In genomic region chr17:84725163-84725562, GRCm38 (mm10) we compare ENCODE assay signal across 25 mouse cellular contexts. TPM values are rescaled to one million over a fixed set of nuclear protein-coding genes. Genes with fewer than 3 reads are reported as not detected.
"Had no signal": no experiment of that assay in that cellular context is flagged by ENCODE, and none has a peak within 500 bp of the region (broad histone marks: within the 10 kb centered on the region; RNA-seq: fewer than 3 reads in every experiment).

No protein-coding gene starts in this region.

- ATAC-seq: forebrain, postnatal 0 days; hindbrain, postnatal 0 days; intestine, embryonic 16.5 days; liver, embryonic 12.5 days had no signal

- H3K27me3 ChIP-seq: heart, embryonic 12.5 days; hindbrain, embryonic 15.5 days; limb, embryonic 12.5 days; liver, embryonic 12.5 days; liver, embryonic 15.5 days had no signal

- H3K9me3 ChIP-seq: heart, embryonic 10.5 days; heart, embryonic 12.5 days; hindbrain, embryonic 13.5 days; hindbrain, embryonic 15.5 days; limb, embryonic 12.5 days; liver, embryonic 12.5 days; liver, embryonic 15.5 days had no signal

- DNase-seq: forebrain, postnatal 0 days; gastrocnemius, postnatal 14 days; gastrocnemius, postnatal 36 days; heart, adult 18-20 months; heart, postnatal 10 days; heart, postnatal 36 days; kidney, adult 11 months; kidney, adult 2 months; kidney, postnatal 14 days; kidney, postnatal 36 days; layer of hippocampus, adult 9-11 months; layer of hippocampus, postnatal 36 days; left cerebral cortex, postnatal 4 days had no signal

- H3K4me2 ChIP-seq: heart, embryonic 12.5 days; hindbrain, embryonic 13.5 days; hindbrain, embryonic 15.5 days; limb, embryonic 12.5 days; liver, embryonic 12.5 days; liver, embryonic 15.5 days had no signal

- H3K4me3 ChIP-seq: heart, embryonic 10.5 days; heart, embryonic 12.5 days; hindbrain, embryonic 13.5 days; hindbrain, embryonic 15.5 days; limb, embryonic 12.5 days; liver, embryonic 12.5 days; liver, embryonic 15.5 days had no signal

- H3K27ac ChIP-seq: heart, embryonic 10.5 days; hindbrain, embryonic 13.5 days; hindbrain, embryonic 15.5 days; hindbrain, postnatal 0 days; kidney, postnatal 0 days; limb, embryonic 12.5 days; liver, embryonic 12.5 days; liver, embryonic 15.5 days had no signal

- H3K9ac ChIP-seq: forebrain, postnatal 0 days; heart, embryonic 12.5 days; hindbrain, embryonic 13.5 days; hindbrain, embryonic 15.5 days; limb, embryonic 12.5 days; liver, embryonic 12.5 days; liver, embryonic 15.5 days had no signal

- H3K4me1 ChIP-seq: hindbrain, embryonic 13.5 days; hindbrain, embryonic 15.5 days; limb, embryonic 12.5 days had no signal

RNA-seq across cellular contexts. Expression of gene Abcg8, which starts 49.1 kb away (rescaled TPM):
- polyA plus RNA-seq: heart, embryonic 12.5 days; heart, embryonic 14.5 days; hindbrain, postnatal 0 days; intestine, embryonic 14.5 days had no signal
